ENCODE assay signal across 21 mouse cellular contexts in the genomic region with DNA sequence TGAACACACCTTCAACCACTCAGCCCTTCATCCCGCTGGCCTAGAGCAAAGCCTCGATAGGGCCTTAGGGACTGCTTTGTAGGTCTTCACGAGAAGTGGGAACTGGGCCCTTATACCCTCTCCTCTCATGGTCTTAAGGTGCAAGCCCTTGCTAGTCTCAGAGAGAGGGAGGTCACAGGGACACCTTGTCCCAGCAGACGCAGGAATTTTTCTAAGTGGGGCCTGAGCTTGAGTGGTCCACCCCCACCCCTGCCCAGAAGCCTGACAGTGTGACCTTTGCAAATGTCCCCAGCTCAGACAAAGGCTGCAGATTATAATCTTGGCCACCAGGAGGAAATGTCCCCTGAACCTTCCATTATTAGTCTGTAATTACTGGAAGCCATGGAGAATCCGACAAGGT. TPM values are rescaled to one million over a fixed set of nuclear protein-coding genes. Genes with fewer than 3 reads are reported as not detected.
DNase-seq lines count a peak whose midpoint lies in the region; ATAC-seq and TF ChIP-seq lines count a peak whose summit lies in the region.
"Had no signal": no experiment of that assay in that cellular context is flagged by ENCODE, and none has a peak within 500 bp of the region (broad histone marks: within the 10 kb centered on the region; RNA-seq: fewer than 3 reads in every experiment).

No protein-coding gene starts in this region.

- 52% methylated on average over 5 of the region's 5 CpGs for WGBS in heart, adult 2 months
- 69% methylated on average over 5 of the region's 5 CpGs for WGBS in hindbrain, embryonic 10.5 days
- 65% methylated on average over 5 of the region's 5 CpGs for WGBS in hindbrain, embryonic 13.5 days
- WGBS in lung, embryonic 14.5 days = 42% methylated on average over 5 of the region's 5 CpGs
- 62% methylated on average over 5 of the region's 5 CpGs for WGBS in lung, adult 2 months
- WGBS in embryonic facial prominence, embryonic 10.5 days = 56% methylated on average over 5 of the region's 5 CpGs

- H3K4me2 ChIP-seq in hindbrain, embryonic 13.5 days = no peak overlapping the region
- no peak overlapping the region for H3K4me2 ChIP-seq in lung, embryonic 14.5 days
- H3K4me2 ChIP-seq: midbrain, embryonic 13.5 days had no signal

- no peak overlapping the region for H3K4me3 ChIP-seq in heart, adult 2 months
- H3K4me3 ChIP-seq in hindbrain, embryonic 10.5 days = no peak overlapping the region
- no peak overlapping the region for H3K4me3 ChIP-seq in hindbrain, embryonic 13.5 days
- no peak overlapping the region for H3K4me3 ChIP-seq in lung, embryonic 14.5 days (ENCODE audit: low read depth, low read length)
- H3K4me3 ChIP-seq in lung, adult 2 months (replicated peaks; ENCODE audit: extremely low read depth, low read depth, low read length) = no peak overlapping the region
- H3K4me3 ChIP-seq in embryonic facial prominence, embryonic 10.5 days = no peak overlapping the region
- H3K4me3 ChIP-seq: left cerebral cortex, adult 2 months; midbrain, embryonic 13.5 days had no signal

- H3K36me3 ChIP-seq in heart, adult 2 months (ENCODE audit: control insufficient read depth, insufficient read depth, low read length) = no peaks in the 10 kb centered on the region
- H3K36me3 ChIP-seq in hindbrain, embryonic 10.5 days = no peaks in the 10 kb centered on the region
- no peaks in the 10 kb centered on the region for H3K36me3 ChIP-seq in hindbrain, embryonic 13.5 days
- no peaks in the 10 kb centered on the region for H3K36me3 ChIP-seq in lung, embryonic 14.5 days (ENCODE audit: insufficient read depth)
- no peaks in the 10 kb centered on the region for H3K36me3 ChIP-seq in embryonic facial prominence, embryonic 10.5 days (replicated peaks)
- H3K36me3 ChIP-seq: midbrain, embryonic 13.5 days had no signal

- peak; percentile 38 for TF ChIP-seq CTCF in heart, adult 2 months (IDR thresholded peaks at IDR 0.05)
- TF ChIP-seq CTCF in lung, embryonic 14.5 days (IDR thresholded peaks at IDR 0.05; ENCODE audit: low read depth) = 0 out of 2 replicates have a peak, but pooled peaks have one; percentile 6
- no peak for TF ChIP-seq CTCF in lung, adult 2 months (IDR thresholded peaks at IDR 0.05; ENCODE audit: insufficient read depth, low read length)

- intact Hi-C loops in heart, adult 2 months (cut with DNase I) = no loop called here

- H3K4me1 ChIP-seq in heart, adult 2 months (ENCODE audit: control insufficient read depth, insufficient read depth, low read length) = peaks cover 7% of the 10 kb centered on the region
- peaks cover 42% of the 10 kb centered on the region for H3K4me1 ChIP-seq in hindbrain, embryonic 10.5 days (replicated peaks)
- H3K4me1 ChIP-seq in hindbrain, embryonic 13.5 days (replicated peaks) = peaks cover 29% of the 10 kb centered on the region
- H3K4me1 ChIP-seq in lung, embryonic 14.5 days (ENCODE audit: insufficient read depth) = peaks cover 5% of the 10 kb centered on the region; the same call in 1 of the 2 replicates
- H3K4me1 ChIP-seq in lung, adult 2 months (ENCODE audit: control insufficient read depth, insufficient read depth, low read length) = peaks cover 5% of the 10 kb centered on the region; the same call in 1 of the 2 replicates
- peaks cover 46% of the 10 kb centered on the region for H3K4me1 ChIP-seq in embryonic facial prominence, embryonic 10.5 days

- H3K9me3 ChIP-seq in hindbrain, embryonic 10.5 days = no peaks in the 10 kb centered on the region
- H3K9me3 ChIP-seq in hindbrain, embryonic 13.5 days = no peaks in the 10 kb centered on the region
- H3K9me3 ChIP-seq in lung, embryonic 14.5 days (ENCODE audit: low read depth, low read length) = no peaks in the 10 kb centered on the region
- H3K9me3 ChIP-seq in embryonic facial prominence, embryonic 10.5 days = 0 out of 2 replicates have a peak, but pooled peaks cover 2% of the 10 kb centered on the region
- H3K9me3 ChIP-seq: midbrain, embryonic 13.5 days had no signal

- DNase-seq in heart, adult 2 months = no peak
- no peak for DNase-seq in heart, postnatal 4 days
- no peak for DNase-seq in hindbrain, embryonic 10.5 days (ENCODE audit: low spot score)
- no peak for DNase-seq in lung, embryonic 14.5 days
- no peak for DNase-seq in lung, adult 2 months
- no peak for DNase-seq in embryonic facial prominence, embryonic 10.5 days (ENCODE audit: low spot score)
- DNase-seq: adrenal gland, adult 8-10 months; cerebellum, adult 11-12 months; cerebellum, postnatal 10 days; gastrocnemius, postnatal 10 days; heart, postnatal 36 days; kidney, adult 18-20 months; left cerebral cortex, postnatal 4 days; right cerebral cortex, postnatal 25 days; spleen, adult 18-20 months had no signal

- H3K9ac ChIP-seq in heart, adult 2 months (ENCODE audit: low read depth, low read length) = no peak overlapping the region
- no peak overlapping the region for H3K9ac ChIP-seq in hindbrain, embryonic 13.5 days
- H3K9ac ChIP-seq in lung, embryonic 14.5 days = no peak overlapping the region
- H3K9ac ChIP-seq: midbrain, embryonic 13.5 days had no signal

- H3K27me3 ChIP-seq in heart, adult 2 months (ENCODE audit: control insufficient read depth, insufficient read depth, low read length) = no peaks in the 10 kb centered on the region
- H3K27me3 ChIP-seq in hindbrain, embryonic 10.5 days (ENCODE audit: insufficient read depth, poor library complexity, severe bottlenecking) = no peaks in the 10 kb centered on the region
- H3K27me3 ChIP-seq in hindbrain, embryonic 13.5 days = no peaks in the 10 kb centered on the region
- no peaks in the 10 kb centered on the region for H3K27me3 ChIP-seq in lung, embryonic 14.5 days (ENCODE audit: insufficient read depth, low read length)
- no peaks in the 10 kb centered on the region for H3K27me3 ChIP-seq in embryonic facial prominence, embryonic 10.5 days (replicated peaks; ENCODE audit: low read depth, poor library complexity, severe bottlenecking)
- H3K27me3 ChIP-seq: midbrain, embryonic 13.5 days had no signal

- H3K79me2 ChIP-seq in heart, adult 2 months (replicated peaks; ENCODE audit: control insufficient read depth, insufficient read depth, low read length) = no peaks in the 10 kb centered on the region

- no peak for TF ChIP-seq POLR2A in heart, adult 2 months (IDR thresholded peaks at IDR 0.05; ENCODE audit: insufficient read depth, low read depth, low read length)
- TF ChIP-seq POLR2A in lung, adult 2 months (IDR thresholded peaks at IDR 0.05; ENCODE audit: borderline replicate concordance, extremely low read depth, low read depth, low read length) = no peak

- TF ChIP-seq EP300 in heart, adult 2 months (IDR thresholded peaks at IDR 0.05; ENCODE audit: insufficient read depth, low read depth, low read length) = no peak

- no peak overlapping the region for H3K27ac ChIP-seq in heart, adult 2 months
- H3K27ac ChIP-seq in hindbrain, embryonic 10.5 days = peak overlapping the region; percentile 71
- H3K27ac ChIP-seq in hindbrain, embryonic 13.5 days = no peak overlapping the region
- no peak overlapping the region for H3K27ac ChIP-seq in lung, embryonic 14.5 days (ENCODE audit: low read depth)
- 0 out of 2 replicates have a peak overlapping the region, but pooled peaks have one; percentile 15 for H3K27ac ChIP-seq in embryonic facial prominence, embryonic 10.5 days (replicated peaks)
- H3K27ac ChIP-seq: left cerebral cortex, adult 2 months; midbrain, embryonic 13.5 days had no signal

- ATAC-seq in hindbrain, embryonic 13.5 days (ENCODE audit: low FRiP score) = no peak
- ATAC-seq in lung, embryonic 14.5 days (ENCODE audit: insufficient read depth) = no peak
- ATAC-seq in megakaryocyte progenitor cell, adult 5-6 weeks (replicated peaks; ENCODE audit: poor library complexity) = no peak
- ATAC-seq: forebrain, embryonic 14.5 days; inflammation-experienced regulatory T-cells, adult 6 months had no signal

RNA-seq across cellular contexts. Expression of gene Slc38a10, which starts 8.5 kb away (rescaled TPM):
- 10 to 100 TPM; 83.1 to 89.6 TPM for total RNA-seq in heart, adult 2 months (2021)
- 84.5 and 128 TPM in 2 replicates for polyA plus RNA-seq in heart, adult 2 months (2012; rRNA removed)
- 100 to 1,000 TPM; 115 to 116 TPM for total RNA-seq in heart, postnatal 4 days (2021)
- 99.1 and 114 TPM in 2 replicates for polyA plus RNA-seq in hindbrain, embryonic 10.5 days (2016; fragmentation: Nextera tagmentation; extraction: Ambion mirVana)
- polyA plus RNA-seq in hindbrain, embryonic 13.5 days (2015; fragmentation: Nextera tagmentation; extraction: Ambion mirVana) = 110 and 115 TPM in 2 replicates
- polyA plus RNA-seq in lung, embryonic 14.5 days (2014; fragmentation: Nextera tagmentation; extraction: Ambion mirVana) = 77.2 and 83.9 TPM in 2 replicates
- 132 and 170 TPM in 2 replicates for polyA plus RNA-seq in lung, adult 2 months (2012; rRNA removed)
- 99.0 and 103 TPM in 2 replicates for polyA plus RNA-seq in embryonic facial prominence, embryonic 10.5 days (2016; fragmentation: Nextera tagmentation; extraction: Ambion mirVana)
- total RNA-seq in megakaryocyte progenitor cell, adult 5-6 weeks (2015) = 31.6 and 33.3 TPM in 2 replicates
- 40.2 and 41.2 TPM in 2 replicates for total RNA-seq in megakaryocyte progenitor cell, adult 5-6 weeks (2017)

Comparison
In these comparisons a context has a peak if more than half of its experiments do, and no peak if none do; other contexts are left out.
1. H3K27ac ChIP-seq: peak in hindbrain, embryonic 10.5 days (single experiment) and embryonic facial prominence, embryonic 10.5 days (single experiment); none in heart, adult 2 months (single experiment), hindbrain, embryonic 13.5 days (single experiment) and lung, embryonic 14.5 days (single experiment).